Comparison of ENCODE assay signal across 32 mouse cellular contexts in genomic region chr19:42205201-42205600, GRCm38 (mm10). TPM values are rescaled to one million over a fixed set of nuclear protein-coding genes. Genes with fewer than 3 reads are reported as not detected.
DNase-seq lines count a peak whose midpoint lies in the region; ATAC-seq and TF ChIP-seq lines count a peak whose summit lies in the region.
"Had no signal": no experiment of that assay in that cellular context is flagged by ENCODE, and none has a peak within 500 bp of the region (broad histone marks: within the 10 kb centered on the region; RNA-seq: fewer than 3 reads in every experiment).

No protein-coding gene starts in this region.

- DNase-seq in embryo, embryonic 10.5 days (ENCODE audit: low spot score) = peak; percentile 56
- peak; percentile 56 for DNase-seq in embryonic facial prominence, embryonic 10.5 days (ENCODE audit: low spot score)
- peak; percentile 50 for DNase-seq in forelimb bud, embryonic 11.5 days (ENCODE audit: low read depth, low spot score)
- peak; percentile 55 for DNase-seq in limb, embryonic 11.5 days (ENCODE audit: low spot score)
- DNase-seq in frontal cortex, postnatal 36 days (ENCODE audit: low spot score in 2 of 2) = no peak
- no peak for DNase-seq in kidney, adult 2 months
- DNase-seq in adrenal gland, postnatal 10 days = no peak
- DNase-seq: adrenal gland, postnatal 14 days; B cell, adult 2 months; cerebellum, adult 11 months; cerebellum, adult 8-10 months; cerebellum, postnatal 36 days; forebrain, postnatal 0 days; gastrocnemius, adult 2 months; gastrocnemius, postnatal 14 days; heart, adult 18-20 months; heart, postnatal 10 days; heart, postnatal 36 days; kidney, adult 8-10 months had no signal

- H3K36me3 ChIP-seq in embryonic facial prominence, embryonic 10.5 days (replicated peaks) = no peaks in the 10 kb centered on the region
- H3K36me3 ChIP-seq in limb, embryonic 11.5 days (ENCODE audit: control insufficient read depth, insufficient read depth, low read length) = no peaks in the 10 kb centered on the region
- no peaks in the 10 kb centered on the region for H3K36me3 ChIP-seq in kidney, adult 2 months (ENCODE audit: control insufficient read depth, insufficient read depth, low read length)
- H3K36me3 ChIP-seq: embryonic facial prominence, embryonic 13.5 days; forebrain, embryonic 10.5 days; G1E; heart, embryonic 12.5 days; heart, embryonic 15.5 days; hindbrain, embryonic 10.5 days; hindbrain, embryonic 13.5 days had no signal

- no peak for TF ChIP-seq CTCF in kidney, adult 2 months (conservative IDR thresholded peaks at IDR 0.05; ENCODE audit: insufficient read depth, insufficient read length, low read depth, low read length)

- H3K27me3 ChIP-seq in embryonic facial prominence, embryonic 10.5 days (replicated peaks; ENCODE audit: low read depth, poor library complexity, severe bottlenecking) = peaks cover 79% of the 10 kb centered on the region
- peaks cover 36% of the 10 kb centered on the region for H3K27me3 ChIP-seq in limb, embryonic 11.5 days (ENCODE audit: control insufficient read depth, insufficient read depth, low read length)
- H3K27me3 ChIP-seq in kidney, adult 2 months (replicated peaks; ENCODE audit: control insufficient read depth, insufficient read depth, low read length) = 0 out of 2 replicates have a peak, but pooled peaks cover 2% of the 10 kb centered on the region

- no peak for ATAC-seq in limb, embryonic 11.5 days (ENCODE audit: insufficient number of reproducible peaks, low FRiP score, low TSS enrichment, low read depth)
- ATAC-seq: forebrain, embryonic 14.5 days; forebrain, postnatal 0 days; hindbrain, embryonic 16.5 days; inflammation-experienced regulatory T-cells, adult 6 months; intestine, postnatal 0 days; Patski had no signal

- peaks cover 41% of the 10 kb centered on the region for H3K4me1 ChIP-seq in embryonic facial prominence, embryonic 10.5 days
- peaks cover 8% of the 10 kb centered on the region; the same call in 1 of the 2 replicates for H3K4me1 ChIP-seq in limb, embryonic 11.5 days (ENCODE audit: control insufficient read depth, insufficient read depth, low read length)
- no peaks in the 10 kb centered on the region for H3K4me1 ChIP-seq in kidney, adult 2 months (ENCODE audit: control insufficient read depth, insufficient read depth, low read length)

- no peak for TF ChIP-seq POLR2A in kidney, adult 2 months (IDR thresholded peaks at IDR 0.05; ENCODE audit: low read depth, low read length)

- H3K9ac ChIP-seq in limb, embryonic 11.5 days (ENCODE audit: low read length) = no peak overlapping the region
- H3K9ac ChIP-seq: embryonic facial prominence, embryonic 13.5 days; forebrain, postnatal 0 days; heart, embryonic 12.5 days; heart, embryonic 15.5 days; hindbrain, embryonic 13.5 days had no signal

- H3K9me3 ChIP-seq in embryonic facial prominence, embryonic 10.5 days = 0 out of 2 replicates have a peak, but pooled peaks cover 4% of the 10 kb centered on the region
- H3K9me3 ChIP-seq in limb, embryonic 11.5 days (ENCODE audit: control insufficient read depth, low read length) = no peaks in the 10 kb centered on the region
- H3K9me3 ChIP-seq: embryonic facial prominence, embryonic 13.5 days; forebrain, embryonic 10.5 days; G1E; heart, embryonic 12.5 days; heart, embryonic 15.5 days; hindbrain, embryonic 10.5 days; hindbrain, embryonic 13.5 days had no signal

- H3K27ac ChIP-seq in embryonic facial prominence, embryonic 10.5 days (replicated peaks) = no peak overlapping the region
- H3K27ac ChIP-seq in limb, embryonic 11.5 days (replicated peaks; ENCODE audit: low read depth, low read length) = no peak overlapping the region
- H3K27ac ChIP-seq in kidney, adult 2 months (ENCODE audit: insufficient read depth, low read depth, low read length) = no peak overlapping the region
- H3K27ac ChIP-seq: embryonic facial prominence, embryonic 13.5 days; forebrain, embryonic 10.5 days; gastrocnemius, adult 2 months; heart, embryonic 15.5 days; hindbrain, embryonic 10.5 days had no signal

- H3K4me3 ChIP-seq in embryonic facial prominence, embryonic 10.5 days = no peak overlapping the region
- no peak overlapping the region for H3K4me3 ChIP-seq in limb, embryonic 11.5 days (ENCODE audit: low read depth, low read length)
- no peak overlapping the region for H3K4me3 ChIP-seq in kidney, adult 2 months (ENCODE audit: insufficient read depth, low read depth, low read length)
- H3K4me3 ChIP-seq: embryonic facial prominence, embryonic 13.5 days; forebrain, embryonic 10.5 days; gastrocnemius, adult 2 months; heart, embryonic 12.5 days; heart, embryonic 15.5 days; hindbrain, embryonic 10.5 days; hindbrain, embryonic 13.5 days had no signal

- 64% methylated on average over 8 of the region's 8 CpGs for WGBS in embryonic facial prominence, embryonic 10.5 days
- 30% methylated on average over 8 of the region's 8 CpGs for WGBS in limb, embryonic 11.5 days
- WGBS in kidney, adult 2 months = 84% methylated on average over 8 of the region's 8 CpGs

- no peak overlapping the region for H3K4me2 ChIP-seq in limb, embryonic 11.5 days (ENCODE audit: low read depth, severe bottlenecking)
- H3K4me2 ChIP-seq: embryonic facial prominence, embryonic 13.5 days; heart, embryonic 12.5 days; heart, embryonic 15.5 days; hindbrain, embryonic 13.5 days had no signal

RNA-seq across cellular contexts. Expression of gene Sfrp5, which starts 3.1 kb away (rescaled TPM):
- polyA plus RNA-seq in embryonic facial prominence, embryonic 10.5 days (2016; fragmentation: Nextera tagmentation; extraction: Ambion mirVana) = 0.58 and 0.72 TPM in 2 replicates
- 0.13 and 0.25 TPM in 2 replicates for polyA plus RNA-seq in limb, embryonic 11.5 days (2014; fragmentation: Nextera tagmentation; extraction: Ambion mirVana)
- 3.6 and 4.8 TPM in 2 replicates for polyA plus RNA-seq in kidney, adult 2 months (2012; rRNA removed)
- 1 to 10 TPM; 5.1 to 6.2 TPM for total RNA-seq in adrenal gland, postnatal 10 days (2021)
- total RNA-seq: CH12.LX, G1E had no signal
- polyA plus RNA-seq: G1E; inflammation-experienced regulatory T-cells, adult 6 months had no signal

RNA-seq across cellular contexts. Expression of gene Zfyve27, which starts 41.5 kb away (rescaled TPM):
- polyA plus RNA-seq in embryonic facial prominence, embryonic 10.5 days (2016; fragmentation: Nextera tagmentation; extraction: Ambion mirVana) = 32.0 and 33.0 TPM in 2 replicates
- 11.7 and 12.6 TPM in 2 replicates for polyA plus RNA-seq in limb, embryonic 11.5 days (2014; fragmentation: Nextera tagmentation; extraction: Ambion mirVana)
- polyA plus RNA-seq in kidney, adult 2 months (2012; rRNA removed) = 30.7 and 32.6 TPM in 2 replicates
- total RNA-seq in adrenal gland, postnatal 10 days (2021) = 10 to 100 TPM; 36.9 to 52.9 TPM

RNA-seq across cellular contexts. Expression of gene Golga7b, which starts 42.2 kb away (rescaled TPM):
- 0.58 and 1.2 TPM in 2 replicates for polyA plus RNA-seq in embryonic facial prominence, embryonic 10.5 days (2016; fragmentation: Nextera tagmentation; extraction: Ambion mirVana)
- not detected in 2 replicates for polyA plus RNA-seq in limb, embryonic 11.5 days (2014; fragmentation: Nextera tagmentation; extraction: Ambion mirVana)
- polyA plus RNA-seq in kidney, adult 2 months (2012; rRNA removed) = 0.14 and 0.20 TPM in 2 replicates
- 1 to 10 TPM in 1 of 2 experiments, under 1 TPM in 1; 0.99 to 2.3 TPM for total RNA-seq in adrenal gland, postnatal 10 days (2021)
- polyA plus RNA-seq: G1E; inflammation-experienced regulatory T-cells, adult 6 months had no signal

RNA-seq across cellular contexts. Expression of gene Marveld1, which starts 58.0 kb away (rescaled TPM):
- 3.9 and 4.0 TPM in 2 replicates for polyA plus RNA-seq in embryonic facial prominence, embryonic 10.5 days (2016; fragmentation: Nextera tagmentation; extraction: Ambion mirVana)
- 12.3 and 16.6 TPM in 2 replicates for polyA plus RNA-seq in limb, embryonic 11.5 days (2014; fragmentation: Nextera tagmentation; extraction: Ambion mirVana)
- polyA plus RNA-seq in kidney, adult 2 months (2012; rRNA removed) = 44.6 and 53.2 TPM in 2 replicates
- total RNA-seq in adrenal gland, postnatal 10 days (2021) = 10 to 100 TPM; 42.0 to 46.4 TPM
- total RNA-seq: CH12.LX had no signal
- polyA plus RNA-seq: G1E had no signal

Comparison
In these comparisons a context has a peak if more than half of its experiments do, and no peak if none do; other contexts are left out.
1. DNase-seq: peak in embryo, embryonic 10.5 days (single experiment), embryonic facial prominence, embryonic 10.5 days (single experiment), forelimb bud, embryonic 11.5 days (single experiment) and limb, embryonic 11.5 days (single experiment); none in frontal cortex, postnatal 36 days (0 of 2), kidney, adult 2 months (single experiment) and adrenal gland, postnatal 10 days (single experiment).